12 mouse cellular contexts compared by ENCODE assay signal in genomic region chr12:102575541-102576329, GRCm38 (mm10). TPM values are rescaled to one million over a fixed set of nuclear protein-coding genes. Genes with fewer than 3 reads are reported as not detected.
DNase-seq lines count a peak whose midpoint lies in the region; ATAC-seq and TF ChIP-seq lines count a peak whose summit lies in the region.
"Had no signal": no experiment of that assay in that cellular context is flagged by ENCODE, and none has a peak within 500 bp of the region (broad histone marks: within the 10 kb centered on the region; RNA-seq: fewer than 3 reads in every experiment).

No protein-coding gene starts in this region.

- no peak overlapping the region for H3K4me2 ChIP-seq in kidney, embryonic 14.5 days (replicated peaks; ENCODE audit: low read depth, low read length)
- H3K4me2 ChIP-seq: hindbrain, embryonic 14.5 days; neural tube, embryonic 12.5 days had no signal

- ATAC-seq in kidney, embryonic 14.5 days (ENCODE audit: low FRiP score, low TSS enrichment) = no peak
- ATAC-seq: midbrain, embryonic 16.5 days; Patski had no signal

- DNase-seq in kidney, adult 11 months = peak; percentile 43
- DNase-seq in 416B (ENCODE audit: low read depth) (peak; percentile 54), ES-E14 (ENCODE audit: low read depth, low spot score) (no peak)
- peak; percentile 56 to 63 for DNase-seq in kidney, postnatal 36 days
- DNase-seq in embryo, embryonic 10.5 days (ENCODE audit: low spot score) = no peak
- DNase-seq in spleen, postnatal 4 days (ENCODE audit: low spot score in 2 of 2) = no peak

- no peaks in the 10 kb centered on the region for H3K9me3 ChIP-seq in kidney, embryonic 14.5 days (ENCODE audit: control insufficient read depth, low read length)
- no peaks in the 10 kb centered on the region for H3K9me3 ChIP-seq in ES-E14 (ENCODE audit: control insufficient read depth, insufficient read depth, low read depth, low read length)
- H3K9me3 ChIP-seq: neural tube, embryonic 12.5 days had no signal

- H3K27ac ChIP-seq in kidney, embryonic 14.5 days (ENCODE audit: low read depth, low read length) = no peak overlapping the region
- H3K27ac ChIP-seq in ES-E14 (ENCODE audit: insufficient read depth, low read depth, low read length, poor library complexity, severe bottlenecking) = peak overlapping the region; percentile 11; the same call in 1 of the 2 replicates
- H3K27ac ChIP-seq: hindbrain, embryonic 14.5 days; neural tube, embryonic 12.5 days had no signal

- in situ Hi-C loops in ES-E14 (cut with MboI; ENCODE audit: low sequenced_read_pairs in 2 of 2, unreplicated experiment in 2 of 2) = no loop called here

- H3K9ac ChIP-seq in kidney, embryonic 14.5 days (ENCODE audit: low read depth, low read length) = no peak overlapping the region
- no peak overlapping the region for H3K9ac ChIP-seq in ES-E14 (ENCODE audit: insufficient read depth, low read depth, low read length, poor library complexity, severe bottlenecking)
- H3K9ac ChIP-seq: hindbrain, embryonic 14.5 days; neural tube, embryonic 12.5 days had no signal

- H3K4me3 ChIP-seq in kidney, embryonic 14.5 days (ENCODE audit: low read length) = no peak overlapping the region
- no peak overlapping the region for H3K4me3 ChIP-seq in ES-E14 (ENCODE audit: insufficient read depth in 1 of 2, low read depth in 1 of 2, low read length in 2 of 2, poor library complexity in 1 of 2, severe bottlenecking in 1 of 2)
- H3K4me3 ChIP-seq: neural tube, embryonic 12.5 days had no signal

- peaks cover 10% of the 10 kb centered on the region; the same call in 1 of the 2 replicates for H3K36me3 ChIP-seq in kidney, embryonic 14.5 days (ENCODE audit: control insufficient read depth, insufficient read depth, low read length)
- peaks cover 69% of the 10 kb centered on the region for H3K36me3 ChIP-seq in ES-E14 (ENCODE audit: control insufficient read depth, insufficient read depth, low read length, poor library complexity, severe bottlenecking)

- H3K4me1 ChIP-seq in kidney, embryonic 14.5 days (ENCODE audit: control insufficient read depth, insufficient read depth, low read length) = no peaks in the 10 kb centered on the region
- H3K4me1 ChIP-seq in ES-E14 (ENCODE audit: control insufficient read depth in 2 of 2, insufficient read depth in 2 of 2, low read length in 2 of 2, poor library complexity in 1 of 2) = no peaks in the 10 kb centered on the region
- H3K4me1 ChIP-seq: neural tube, embryonic 12.5 days had no signal

- WGBS in kidney, embryonic 14.5 days = 66% methylated on average over 5 of the region's 5 CpGs

- H3K27me3 ChIP-seq in kidney, embryonic 14.5 days (ENCODE audit: control insufficient read depth, insufficient read depth, low read length) = no peaks in the 10 kb centered on the region
- H3K27me3 ChIP-seq: neural tube, embryonic 12.5 days; Patski had no signal

TF ChIP-seq in ES-E14, 5 proteins besides CTCF, POLR2A, EP300 and RAD21:
- TF ChIP-seq HCFC1 (IDR thresholded peaks at IDR 0.05; ENCODE audit: borderline replicate concordance, insufficient read depth, low read length) = no peak

RNA-seq across cellular contexts. Expression of gene Chga, which starts 21.0 kb away (rescaled TPM):
- 0.30 and 0.73 TPM in 2 replicates for polyA plus RNA-seq in kidney, embryonic 14.5 days (2014; fragmentation: Nextera tagmentation; extraction: Ambion mirVana)
- total RNA-seq in ES-E14 (2012; rRNA removed) = 11.9 and 26.5 TPM in 2 replicates
- total RNA-seq: liver, adult 2 months had no signal
- polyA plus RNA-seq: liver, adult 2 months had no signal

Comparison
In these comparisons a context has a peak if more than half of its experiments do, and no peak if none do; other contexts are left out.
1. DNase-seq: peak in kidney, adult 11 months (single experiment), 416B (single experiment) and kidney, postnatal 36 days (2 of 2); none in ES-E14 (single experiment), embryo, embryonic 10.5 days (single experiment) and spleen, postnatal 4 days (0 of 2).